Mouse (Mus musculus) hindbrain, embryonic 10.5 days (tissue): ENCODE data around the gene Pknox2. TPM values are rescaled to one million over a fixed set of nuclear protein-coding genes. Genes with fewer than 3 reads are reported as not detected.
A peak's percentile ranks its signal among the peaks of the same experiment; 100 is the strongest.

Experiments used
- DNase-seq: peaks from one replicate; pipeline ENCODE4 v3.0.0-alpha.2; 2017; ENCODE audit warnings: low spot score
- H3K27ac ChIP-seq: fragments of 300-500 bp; sonication (generic); 2 replicates; pipeline ENCODE4 v1.5.1; 2016; ENCODE audit warnings: mild to moderate bottlenecking, moderate library complexity
- H3K27me3 ChIP-seq: fragments of 300-500 bp; sonication (generic); 2 replicates; pipeline ENCODE4 v1.6.1; 2016; ENCODE audit warnings: mild to moderate bottlenecking; ENCODE audit not compliant: poor library complexity, insufficient read depth, severe bottlenecking
- H3K36me3 ChIP-seq: fragments of 300-500 bp; sonication (generic); 2 replicates; pipeline ENCODE4 v1.6.1; 2016; ENCODE audit warnings: mild to moderate bottlenecking, moderate library complexity
- H3K4me1 ChIP-seq: fragments of 300-500 bp; sonication (generic); replicated peaks from 2 replicates; pipeline ENCODE4 v1.6.1; 2016; ENCODE audit warnings: mild to moderate bottlenecking
- H3K4me3 ChIP-seq: fragments of 300-500 bp; sonication (generic); 2 replicates; pipeline ENCODE4 v1.5.1; 2016; ENCODE audit warnings: mild to moderate bottlenecking, moderate library complexity
- H3K9me3 ChIP-seq: fragments of 300-500 bp; sonication (generic); 2 replicates; pipeline ENCODE4 v1.6.1; 2016; ENCODE audit warnings: mild to moderate bottlenecking, moderate library complexity
- WGBS: fragments of 180-500 bp; shearing (Covaris S2); methylation state at CpG from one replicate; pipeline ENCODE4 v1.1.7; 2016; 5-methylcytosine and 5-hydroxymethylcytosine counted together
- polyA plus RNA-seq: library from polyadenylated mRNA; unstranded; fragments of >200 nt; fragmentation: Nextera tagmentation; extraction: Ambion mirVana; gene quantifications from 2 replicates; pipeline ENCODE4 v1.2.1, GENCODE M21; 2016

Pknox2 gene
- polyA plus RNA-seq = 35.0 and 40.3 TPM in 2 replicates

DNA sequence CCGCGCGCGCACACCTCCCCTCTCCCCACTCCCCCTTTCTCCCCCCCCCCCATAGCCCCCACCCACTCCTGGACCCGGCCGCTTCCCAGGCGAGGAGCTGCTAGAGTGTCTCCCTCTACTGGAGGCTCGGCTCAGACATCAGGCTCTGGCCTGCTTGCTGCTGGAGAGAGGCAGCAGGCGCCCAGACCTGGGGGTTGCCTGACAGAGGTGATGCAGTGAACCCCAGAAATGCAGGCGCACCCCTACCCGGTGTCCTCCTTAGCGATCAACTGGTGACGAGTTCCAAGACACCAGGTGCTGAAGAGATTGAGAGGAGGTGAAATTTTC lies at the start of gene Pknox2:
Gene Pknox2, minus strand, starts transcription at position 49 of the 327 bp plus-strand sequence.
- H3K27ac ChIP-seq = peak within 1 kb of the TSS; percentile 99
- peaks cover 43% of the 10 kb centered on the region for H3K4me1 ChIP-seq
- DNase-seq = no peak
- 0% methylated on average over 10 of the region's 13 CpGs for WGBS
- H3K4me3 ChIP-seq = peak within 1 kb of the TSS; percentile 95
- no peaks in the 10 kb centered on the region for H3K36me3 ChIP-seq
- H3K27me3 ChIP-seq = peaks cover 5% of the 10 kb centered on the region; the same call in 1 of the 2 replicates
- no peaks in the 10 kb centered on the region for H3K9me3 ChIP-seq

DNA sequence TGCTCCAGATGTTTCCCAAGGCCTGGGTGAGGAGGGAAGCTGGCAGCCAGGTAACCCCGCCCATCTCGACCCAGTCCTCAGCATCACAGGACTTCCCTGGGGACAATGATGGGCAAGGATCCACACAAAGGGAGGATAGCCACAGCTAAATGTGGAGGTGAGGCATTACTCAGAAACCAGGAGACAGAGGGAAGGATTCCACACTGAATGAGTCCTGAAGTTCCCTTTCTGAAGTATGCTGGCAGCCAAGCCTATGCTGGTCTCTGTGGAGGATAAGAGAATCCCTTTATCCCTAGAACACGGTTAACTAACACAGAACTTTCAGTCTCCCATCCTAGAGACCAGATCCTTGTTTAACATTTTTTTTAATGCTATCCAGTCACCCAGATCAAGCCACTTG lies 40.8 kb upstream of the Pknox2 start:
- 0 out of 2 replicates have a peak, but pooled peaks cover 2% of the 10 kb centered on the region for H3K4me1 ChIP-seq
- H3K27ac ChIP-seq = no peak overlapping the region
- peaks cover 7% of the 10 kb centered on the region; the same call in 1 of the 2 replicates for H3K9me3 ChIP-seq
- DNase-seq = no peak
- no peaks in the 10 kb centered on the region for H3K27me3 ChIP-seq
- H3K4me3 ChIP-seq = no peak overlapping the region
- 87% methylated on average over 3 of the region's 3 CpGs for WGBS
- H3K36me3 ChIP-seq = no peaks in the 10 kb centered on the region

DNA sequence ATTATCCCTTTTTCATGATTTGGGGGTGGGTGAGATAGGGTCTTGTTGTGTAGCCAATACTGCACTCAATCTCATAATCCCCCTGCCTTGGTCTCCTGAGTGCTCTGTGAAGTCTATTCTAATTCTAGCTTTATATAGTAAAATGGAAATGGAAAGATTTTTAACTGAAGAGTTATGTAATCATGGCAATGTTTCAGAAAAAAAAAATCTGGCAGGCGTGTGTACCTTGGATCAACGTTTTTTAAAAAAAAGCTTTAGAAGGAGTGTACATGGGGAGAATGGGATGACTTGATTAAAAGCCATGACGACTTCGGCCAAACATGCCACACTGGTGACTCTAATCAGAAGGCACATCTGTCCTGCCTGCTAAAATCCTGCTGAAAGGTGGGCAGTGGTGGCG lies 40.2 kb upstream of the Pknox2 start:
- H3K27ac ChIP-seq = no peak overlapping the region
- DNase-seq = no peak
- H3K36me3 ChIP-seq = no peaks in the 10 kb centered on the region
- no peaks in the 10 kb centered on the region for H3K27me3 ChIP-seq
- peaks cover 7% of the 10 kb centered on the region; the same call in 1 of the 2 replicates for H3K9me3 ChIP-seq
- no peak overlapping the region for H3K4me3 ChIP-seq
- 0 out of 2 replicates have a peak, but pooled peaks cover 3% of the 10 kb centered on the region for H3K4me1 ChIP-seq
- WGBS = 93% methylated on average over 5 of the region's 5 CpGs

DNA sequence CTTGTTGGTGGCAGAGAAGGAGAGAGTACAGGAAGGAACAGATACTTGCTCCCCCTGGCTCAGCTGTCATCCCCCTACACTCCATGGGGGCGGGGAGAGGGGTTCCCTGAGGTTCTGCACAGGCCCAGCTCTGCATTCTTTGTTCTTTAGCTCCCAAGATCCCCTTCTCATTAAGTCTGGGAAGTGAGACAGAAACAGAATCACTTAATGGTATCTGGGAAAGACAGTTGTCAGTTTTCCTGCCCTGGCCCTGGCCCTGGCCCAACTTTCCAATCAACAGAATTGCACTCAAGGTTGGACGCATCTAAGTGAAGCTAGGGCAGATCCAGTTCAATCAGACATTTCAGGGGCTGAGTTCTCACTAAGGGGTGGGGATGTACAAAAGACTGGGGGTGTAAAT lies 36.0 kb upstream of the Pknox2 start:
- WGBS = 82% methylated on average over 2 of the region's 2 CpGs
- Histone ChIP-seq H3K27me3 (no peaks in the 10 kb centered on the region; the same call in 1 of the 2 replicates), H3K27ac (no peak overlapping the region), H3K36me3 (no peaks in the 10 kb centered on the region), H3K4me3 (no peak overlapping the region), H3K9me3 (no peaks in the 10 kb centered on the region), H3K4me1 (peaks cover 38% of the 10 kb centered on the region)
- DNase-seq = no peak

DNA sequence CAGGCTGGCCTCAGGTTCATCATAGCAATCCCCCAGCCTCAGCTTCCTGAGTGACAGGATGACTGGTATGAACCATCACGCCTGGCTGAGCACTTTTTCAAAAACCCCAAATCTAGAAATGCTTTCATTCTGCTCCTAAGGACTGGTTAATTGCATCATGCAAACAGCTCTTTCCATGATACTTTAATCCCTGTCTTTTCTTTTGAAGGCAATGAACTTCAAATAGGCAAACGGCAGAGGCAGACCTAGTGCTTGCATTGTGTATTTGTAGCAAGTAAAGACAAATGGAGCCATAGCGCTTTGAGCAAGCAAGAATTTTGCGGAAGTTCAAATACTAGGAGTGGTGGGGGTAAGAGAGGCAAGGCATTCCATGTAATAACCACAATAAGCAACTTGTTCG lies 34.4 kb upstream of the Pknox2 start:
- H3K36me3 ChIP-seq = no peaks in the 10 kb centered on the region
- H3K4me1 ChIP-seq = peaks cover 54% of the 10 kb centered on the region
- no peak overlapping the region for H3K4me3 ChIP-seq
- WGBS = 75% methylated on average over 5 of the region's 5 CpGs
- H3K27me3 ChIP-seq = no peaks in the 10 kb centered on the region; the same call in 1 of the 2 replicates
- no peak for DNase-seq
- no peaks in the 10 kb centered on the region for H3K9me3 ChIP-seq
- H3K27ac ChIP-seq = no peak overlapping the region

DNA sequence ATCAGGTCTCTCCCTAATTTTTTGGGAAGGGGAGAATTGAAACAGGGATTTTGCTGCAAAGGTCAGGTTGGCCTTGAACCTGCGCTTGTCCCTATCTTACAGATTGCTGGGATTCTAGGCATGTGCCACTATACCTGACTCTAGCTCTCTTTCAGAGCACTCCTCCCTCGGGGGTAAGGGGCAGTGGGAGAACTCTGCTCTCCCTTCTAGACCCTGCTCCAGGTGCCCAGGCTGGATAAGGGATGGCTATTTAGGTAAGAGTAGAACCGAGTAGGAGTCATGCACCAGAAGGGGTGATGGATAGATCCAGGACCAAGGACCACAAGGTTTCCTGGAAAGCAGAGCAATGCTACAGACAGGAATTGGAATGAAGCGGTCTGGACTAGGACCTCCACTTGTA lies 32.4 kb upstream of the Pknox2 start:
- no peaks in the 10 kb centered on the region for H3K36me3 ChIP-seq
- peaks cover 7% of the 10 kb centered on the region for H3K27me3 ChIP-seq
- peaks cover 54% of the 10 kb centered on the region for H3K4me1 ChIP-seq
- WGBS = 87% methylated on average over 4 of the region's 4 CpGs
- no peaks in the 10 kb centered on the region for H3K9me3 ChIP-seq
- no peak for DNase-seq
- H3K4me3 ChIP-seq = no peak overlapping the region
- peak overlapping the region; percentile 88 for H3K27ac ChIP-seq

DNA sequence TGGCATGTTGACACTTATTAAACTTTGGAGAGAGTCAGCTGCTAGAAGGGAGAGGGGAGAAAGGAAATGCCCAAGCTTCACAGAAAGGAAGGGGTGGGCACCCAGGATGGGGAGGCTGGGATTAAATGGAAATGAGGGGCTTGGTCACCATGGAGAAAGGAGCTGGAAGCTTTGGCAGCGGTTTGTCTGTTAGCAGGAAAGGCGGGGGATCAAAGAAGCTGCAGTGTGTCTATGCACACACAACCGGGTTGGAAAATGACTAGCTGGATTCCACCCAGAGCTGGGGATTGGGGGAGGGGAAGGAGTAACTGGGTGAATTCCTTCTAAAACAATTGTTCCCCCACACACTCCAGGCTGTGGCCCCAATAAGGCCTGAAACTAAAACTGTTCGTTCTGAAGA lies 31.7 kb upstream of the Pknox2 start:
- Histone ChIP-seq H3K9me3 (no peaks in the 10 kb centered on the region), H3K27me3 (peaks cover 9% of the 10 kb centered on the region), H3K27ac (peak overlapping the region; percentile 88), H3K4me1 (peaks cover 54% of the 10 kb centered on the region), H3K36me3 (no peaks in the 10 kb centered on the region), H3K4me3 (no peak overlapping the region)
- 20% methylated on average over 4 of the region's 4 CpGs for WGBS
- peak; percentile 56 for DNase-seq

DNA sequence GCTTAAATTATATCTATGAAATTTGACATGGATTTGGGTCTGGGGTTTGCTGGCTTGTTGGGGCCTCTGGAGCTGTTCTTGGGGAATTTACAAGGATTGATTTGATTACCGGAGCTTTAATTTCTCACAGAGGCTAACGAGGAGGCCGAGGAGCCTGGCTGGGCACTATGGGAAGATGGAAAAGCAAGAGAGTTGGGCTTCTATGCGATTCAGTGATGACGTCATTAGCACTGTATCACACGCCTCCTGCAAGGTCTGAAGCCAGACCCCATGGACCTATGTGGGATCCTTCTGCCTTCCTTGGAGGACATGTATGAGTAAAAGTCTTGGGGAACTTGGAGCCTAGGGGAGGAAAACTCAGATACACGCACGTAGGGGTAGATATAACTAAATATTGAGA lies 30.3 kb upstream of the Pknox2 start:
- Histone ChIP-seq H3K36me3 (no peaks in the 10 kb centered on the region), H3K9me3 (no peaks in the 10 kb centered on the region), H3K27ac (peak overlapping the region; percentile 88), H3K4me1 (peaks cover 52% of the 10 kb centered on the region), H3K27me3 (peaks cover 9% of the 10 kb centered on the region), H3K4me3 (peak overlapping the region; percentile 24; the same call in 1 of the 2 replicates)
- peak; percentile 11 for DNase-seq
- WGBS = 47% methylated on average over 8 of the region's 8 CpGs

DNA sequence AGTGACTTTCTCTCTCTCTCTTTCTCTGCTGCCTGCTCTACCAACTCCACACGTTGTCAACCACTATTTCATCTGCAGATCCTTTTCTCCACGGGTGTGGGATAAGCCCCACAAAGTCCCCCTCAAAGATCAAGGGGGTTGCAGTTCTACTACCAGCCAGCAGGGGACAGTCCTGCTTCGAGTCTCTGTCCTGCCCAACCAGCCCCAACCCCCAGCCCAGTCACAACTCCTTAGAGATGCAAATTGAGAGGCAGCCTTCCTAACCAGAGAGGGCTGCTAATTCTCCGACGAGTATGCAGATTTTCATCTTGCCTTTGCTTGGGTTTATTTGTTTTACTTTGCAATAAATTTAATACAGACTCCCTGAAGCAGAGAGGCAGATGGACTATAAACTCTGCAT lies 29.9 kb upstream of the Pknox2 start:
- WGBS = 2% methylated on average over 5 of the region's 5 CpGs
- DNase-seq = peak; percentile 79
- Histone ChIP-seq H3K36me3 (no peaks in the 10 kb centered on the region), H3K4me1 (peaks cover 56% of the 10 kb centered on the region), H3K27me3 (peaks cover 9% of the 10 kb centered on the region), H3K27ac (peak overlapping the region; percentile 88), H3K4me3 (peak overlapping the region; percentile 24; the same call in 1 of the 2 replicates), H3K9me3 (no peaks in the 10 kb centered on the region)

DNA sequence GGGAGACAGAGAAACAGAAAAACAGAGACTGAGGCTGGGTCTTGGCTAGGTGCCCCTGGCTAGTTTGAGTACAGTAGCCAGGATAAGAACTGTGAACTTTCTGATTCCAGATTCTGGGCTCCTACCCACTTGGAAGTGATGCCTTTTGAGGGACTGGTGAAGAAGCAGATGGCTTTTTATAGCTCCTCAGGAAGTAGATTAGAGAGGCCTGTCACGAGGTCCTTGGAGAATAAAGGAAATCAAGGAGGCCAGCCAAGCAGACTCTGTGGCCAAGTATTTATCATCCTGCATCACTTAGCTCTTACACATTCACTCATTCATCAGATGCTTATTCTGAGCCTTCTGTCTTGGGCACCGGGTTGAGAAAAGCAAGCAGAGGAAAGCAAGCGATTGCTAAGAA lies 28.8 kb upstream of the Pknox2 start:
- 82% methylated on average over 3 of the region's 3 CpGs for WGBS
- no peaks in the 10 kb centered on the region for H3K36me3 ChIP-seq
- no peak overlapping the region for H3K27ac ChIP-seq
- DNase-seq = no peak
- peaks cover 9% of the 10 kb centered on the region for H3K27me3 ChIP-seq
- H3K9me3 ChIP-seq = no peaks in the 10 kb centered on the region
- H3K4me3 ChIP-seq = no peak overlapping the region
- peaks cover 50% of the 10 kb centered on the region for H3K4me1 ChIP-seq

DNA sequence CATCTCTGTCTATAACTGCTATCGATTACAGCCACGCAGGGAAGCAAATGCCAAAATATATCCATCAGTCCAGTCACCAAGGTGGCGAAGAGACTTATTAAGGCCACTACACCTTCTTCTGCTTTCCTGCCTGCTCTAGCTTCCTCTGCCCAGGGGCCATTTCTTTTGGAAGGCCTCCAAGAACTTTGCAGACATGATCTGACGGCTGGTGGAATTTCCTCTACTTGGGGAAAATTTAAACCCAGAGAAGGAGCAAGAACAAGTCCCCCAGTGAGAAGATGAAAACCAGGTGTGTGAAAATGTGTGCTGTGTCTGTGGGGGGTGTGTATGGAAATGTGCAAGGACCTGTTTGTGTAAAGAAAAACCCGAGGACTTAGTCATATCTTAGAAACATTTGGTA lies 26.2 kb upstream of the Pknox2 start:
- no peak overlapping the region for H3K27ac ChIP-seq
- 69% methylated on average over 5 of the region's 5 CpGs for WGBS
- no peaks in the 10 kb centered on the region for H3K9me3 ChIP-seq
- H3K36me3 ChIP-seq = no peaks in the 10 kb centered on the region
- peaks cover 9% of the 10 kb centered on the region for H3K27me3 ChIP-seq
- H3K4me1 ChIP-seq = peaks cover 29% of the 10 kb centered on the region
- DNase-seq = no peak
- no peak overlapping the region for H3K4me3 ChIP-seq

DNA sequence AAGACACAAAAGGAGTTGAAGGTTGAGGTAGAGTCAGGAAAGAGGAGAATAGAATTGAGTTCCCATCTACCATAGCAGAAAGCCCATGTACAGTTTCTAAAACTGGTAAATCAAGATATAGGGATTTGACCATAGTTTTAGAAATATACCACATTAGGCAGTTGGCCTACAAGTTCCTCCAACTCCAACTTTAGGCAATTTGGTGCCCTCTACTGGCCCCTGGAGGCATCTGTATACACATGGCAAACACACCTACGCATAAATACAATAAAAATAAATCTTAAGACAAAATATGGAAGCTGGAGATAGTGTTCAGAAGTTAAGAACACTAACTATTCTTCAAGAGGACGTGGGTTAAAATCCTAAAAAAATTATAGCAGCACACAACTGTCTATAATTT lies 19.7 kb upstream of the Pknox2 start:
- no peaks in the 10 kb centered on the region for H3K9me3 ChIP-seq
- H3K4me1 ChIP-seq = 0 out of 2 replicates have a peak, but pooled peaks cover 4% of the 10 kb centered on the region
- H3K4me3 ChIP-seq = no peak overlapping the region
- no peaks in the 10 kb centered on the region for H3K36me3 ChIP-seq
- no peaks in the 10 kb centered on the region for H3K27me3 ChIP-seq
- 75% methylated on average over 2 of the region's 2 CpGs for WGBS
- DNase-seq = peak; percentile 38
- no peak overlapping the region for H3K27ac ChIP-seq

DNA sequence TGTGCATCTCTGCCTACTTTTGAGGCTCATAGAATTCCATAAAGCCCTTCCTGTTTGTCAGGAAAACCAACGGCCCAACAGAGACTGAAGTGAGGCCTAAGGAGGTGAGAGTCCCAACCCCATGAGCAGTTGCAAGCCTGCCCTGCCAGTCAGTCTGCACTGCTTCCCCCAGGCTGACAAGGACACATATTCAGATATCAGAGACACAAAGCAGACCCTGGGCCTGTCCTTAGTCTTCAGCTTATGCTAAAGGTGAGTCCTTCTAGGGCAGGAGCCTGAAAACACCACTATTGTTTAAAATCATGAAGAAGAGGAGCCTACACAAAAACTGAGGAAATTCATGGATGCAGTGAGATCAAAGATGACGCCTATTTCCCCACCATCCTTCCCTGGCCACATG lies 13.5 kb upstream of the Pknox2 start:
- Histone ChIP-seq H3K4me1 (peaks cover 8% of the 10 kb centered on the region), H3K27ac (no peak overlapping the region), H3K4me3 (no peak overlapping the region), H3K36me3 (no peaks in the 10 kb centered on the region), H3K27me3 (no peaks in the 10 kb centered on the region), H3K9me3 (no peaks in the 10 kb centered on the region)
- WGBS = 87% methylated on average over 2 of the region's 2 CpGs
- no peak for DNase-seq

DNA sequence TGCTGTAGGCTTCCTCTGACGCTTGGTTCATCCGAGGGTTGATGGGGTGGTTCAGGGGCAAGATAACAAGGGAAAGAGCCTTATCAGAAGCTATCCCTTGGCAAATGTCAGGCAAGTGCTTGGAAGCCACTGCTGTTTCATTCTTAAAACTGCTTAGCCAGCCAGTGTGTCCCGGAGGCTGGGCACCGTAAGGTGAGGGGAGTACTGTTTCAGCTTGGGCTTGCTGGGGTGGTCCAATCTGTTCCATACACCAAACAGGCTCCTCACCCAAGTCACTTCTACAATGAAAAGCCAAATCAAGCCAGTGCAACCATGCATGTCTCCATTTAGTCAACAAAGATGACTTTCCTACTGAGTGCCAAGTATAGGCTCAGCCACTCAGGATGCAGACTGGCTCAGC lies 679 bp upstream of the Pknox2 start:
- no peak for DNase-seq
- peak overlapping the region; percentile 99; the same call in 1 of the 2 replicates for H3K27ac ChIP-seq
- no peaks in the 10 kb centered on the region for H3K36me3 ChIP-seq

More for the DNA sequence above, 679 bp upstream of the Pknox2 start:
- Histone ChIP-seq H3K4me1 (peaks cover 38% of the 10 kb centered on the region), H3K27me3 (peaks cover 5% of the 10 kb centered on the region; the same call in 1 of the 2 replicates), H3K4me3 (no peak overlapping the region), H3K9me3 (no peaks in the 10 kb centered on the region)
- 48% methylated on average over 4 of the region's 4 CpGs for WGBS
